Mouse (Mus musculus): Measurements from ENCODE around the gene Pfkp. TPM values are rescaled to one million over a fixed set of nuclear protein-coding genes. Genes with fewer than 3 reads are reported as not detected.

Pfkp gene
- polyA plus RNA-seq, 1 experiment from 2014 or later = 40.8 TPM

- WGBS = 57% methylated on average over 4 of the region's 4 CpGs
- DNase-seq (ENCODE audit: low spot score) (no peak), ATAC-seq (replicated peaks; ENCODE audit: low FRiP score, low read depth) (no peak; the same call in 1 of the 2 replicates)
- H3K4me3 ChIP-seq (replicated peaks; ENCODE audit: low read depth, low read length) = no peak overlapping the region
- TF ChIP-seq CTCF (IDR thresholded peaks at IDR 0.05; ENCODE audit: low read depth) = no peak
- H3K36me3 ChIP-seq (ENCODE audit: insufficient read depth, low read length) = peaks cover 27% of the 10 kb centered on the region; the same call in 1 of the 2 replicates
- H3K4me1 ChIP-seq (replicated peaks; ENCODE audit: insufficient read depth, low read length) = no peaks in the 10 kb centered on the region
- H3K27ac ChIP-seq = no peak overlapping the region
- no peak overlapping the region for H3K4me2 ChIP-seq (ENCODE audit: low read length)
- H3K9me3 ChIP-seq (replicated peaks; ENCODE audit: low read length) = no peaks in the 10 kb centered on the region
- no peaks in the 10 kb centered on the region for H3K27me3 ChIP-seq (ENCODE audit: insufficient read depth, low read length)
- no peak overlapping the region for H3K9ac ChIP-seq (ENCODE audit: low read depth, low read length)
Measured at GRCm38 (mm10) chr13:6583499-6584125, 65.0 kb downstream of the Pfkp start.

- Histone ChIP-seq H3K27me3 (ENCODE audit: insufficient read depth, low read length) (no peaks in the 10 kb centered on the region), H3K36me3 (ENCODE audit: insufficient read depth, low read length) (peaks cover 79% of the 10 kb centered on the region), H3K9me3 (replicated peaks; ENCODE audit: low read length) (no peaks in the 10 kb centered on the region), H3K27ac (no peak overlapping the region), H3K4me2 (ENCODE audit: low read length) (no peak overlapping the region), H3K4me3 (replicated peaks; ENCODE audit: low read depth, low read length) (no peak overlapping the region), H3K4me1 (replicated peaks; ENCODE audit: insufficient read depth, low read length) (no peaks in the 10 kb centered on the region), H3K9ac (ENCODE audit: low read depth, low read length) (no peak overlapping the region)
- peak; percentile 68 for TF ChIP-seq CTCF (IDR thresholded peaks at IDR 0.05; ENCODE audit: low read depth)
- DNase-seq (ENCODE audit: low spot score) (peak; percentile 15), ATAC-seq (replicated peaks; ENCODE audit: low FRiP score, low read depth) (0 out of 2 replicates have a peak, but pooled peaks have one; percentile 14)
- 97% methylated on average over 6 of the region's 6 CpGs for WGBS
Measured at GRCm38 (mm10) chr13:6575920-6576509, 72.6 kb downstream of the Pfkp start.

GRCm38 (mm10) chr13:6565571-6565970, 83.0 kb downstream of the Pfkp start:
- WGBS = 90% methylated on average over 5 of the region's 5 CpGs
- no peaks in the 10 kb centered on the region for H3K4me1 ChIP-seq (replicated peaks; ENCODE audit: insufficient read depth, low read length)
- no peak for TF ChIP-seq CTCF (IDR thresholded peaks at IDR 0.05; ENCODE audit: low read depth)
- no peak overlapping the region for H3K9ac ChIP-seq (ENCODE audit: low read depth, low read length)
- ATAC-seq (replicated peaks; ENCODE audit: low FRiP score, low read depth) (no peak), DNase-seq (ENCODE audit: low spot score) (no peak)
- H3K9me3 ChIP-seq (replicated peaks; ENCODE audit: low read length) = no peaks in the 10 kb centered on the region
- H3K36me3 ChIP-seq (ENCODE audit: insufficient read depth, low read length) = peaks cover 78% of the 10 kb centered on the region
- H3K27me3 ChIP-seq (ENCODE audit: insufficient read depth, low read length) = no peaks in the 10 kb centered on the region
- no peak overlapping the region for H3K4me3 ChIP-seq (replicated peaks; ENCODE audit: low read depth, low read length)
- H3K27ac ChIP-seq = no peak overlapping the region
- no peak overlapping the region for H3K4me2 ChIP-seq (ENCODE audit: low read length)

- H3K4me3 ChIP-seq (replicated peaks; ENCODE audit: low read depth, low read length) = no peak overlapping the region
- no peaks in the 10 kb centered on the region for H3K27me3 ChIP-seq (ENCODE audit: insufficient read depth, low read length)
- no peak overlapping the region for H3K4me2 ChIP-seq (ENCODE audit: low read length)
- DNase-seq (ENCODE audit: low spot score) (no peak), ATAC-seq (replicated peaks; ENCODE audit: low FRiP score, low read depth) (no peak)
- H3K9me3 ChIP-seq (replicated peaks; ENCODE audit: low read length) = no peaks in the 10 kb centered on the region
- no peak overlapping the region for H3K27ac ChIP-seq
- TF ChIP-seq CTCF (IDR thresholded peaks at IDR 0.05; ENCODE audit: low read depth) = no peak
- no peak overlapping the region for H3K9ac ChIP-seq (ENCODE audit: low read depth, low read length)
- H3K4me1 ChIP-seq (replicated peaks; ENCODE audit: insufficient read depth, low read length) = no peaks in the 10 kb centered on the region
- WGBS = 88% methylated on average over 2 of the region's 2 CpGs
- peaks cover 80% of the 10 kb centered on the region for H3K36me3 ChIP-seq (ENCODE audit: insufficient read depth, low read length)
Measured at GRCm38 (mm10) chr13:6562409-6562808, 86.2 kb downstream of the Pfkp start.

- no peak for DNase-seq (ENCODE audit: low spot score)
- H3K9me3 ChIP-seq (replicated peaks; ENCODE audit: low read length) = no peaks in the 10 kb centered on the region
- H3K27me3 ChIP-seq (ENCODE audit: insufficient read depth, low read length) = no peaks in the 10 kb centered on the region
- TF ChIP-seq CTCF (IDR thresholded peaks at IDR 0.05; ENCODE audit: low read depth) = no peak
- H3K4me1 ChIP-seq (replicated peaks; ENCODE audit: insufficient read depth, low read length) = no peaks in the 10 kb centered on the region
- no peak overlapping the region for H3K4me2 ChIP-seq (ENCODE audit: low read length)
- H3K9ac ChIP-seq (ENCODE audit: low read depth, low read length) = no peak overlapping the region
- no peak for ATAC-seq (replicated peaks; ENCODE audit: low FRiP score, low read depth)
- H3K4me3 ChIP-seq (replicated peaks; ENCODE audit: low read depth, low read length) = no peak overlapping the region
- no peak overlapping the region for H3K27ac ChIP-seq
- peaks cover 73% of the 10 kb centered on the region for H3K36me3 ChIP-seq (ENCODE audit: insufficient read depth, low read length)
- 95% methylated on average over 7 of the region's 7 CpGs for WGBS
Measured at GRCm38 (mm10) chr13:6557771-6558170, 90.8 kb downstream of the Pfkp start.

GRCm38 (mm10) chr13:6555656-6556055, 92.9 kb downstream of the Pfkp start:
- Histone ChIP-seq H3K27me3 (ENCODE audit: insufficient read depth, low read length) (no peaks in the 10 kb centered on the region), H3K9me3 (replicated peaks; ENCODE audit: low read length) (no peaks in the 10 kb centered on the region), H3K4me2 (ENCODE audit: low read length) (no peak overlapping the region), H3K36me3 (ENCODE audit: insufficient read depth, low read length) (peaks cover 73% of the 10 kb centered on the region), H3K9ac (ENCODE audit: low read depth, low read length) (no peak overlapping the region), H3K4me3 (replicated peaks; ENCODE audit: low read depth, low read length) (no peak overlapping the region), H3K4me1 (replicated peaks; ENCODE audit: insufficient read depth, low read length) (no peaks in the 10 kb centered on the region), H3K27ac (no peak overlapping the region)
- no peak for ATAC-seq (replicated peaks; ENCODE audit: low FRiP score, low read depth)
- no peak for DNase-seq (ENCODE audit: low spot score)
- no peak for TF ChIP-seq CTCF (IDR thresholded peaks at IDR 0.05; ENCODE audit: low read depth)
- WGBS = 84% methylated on average over 11 of the region's 11 CpGs
